ENCODE assay signal across 25 mouse cellular contexts in genomic region chr2:11735853-11736252, GRCm38 (mm10).
"Had no signal": no experiment of that assay in that cellular context is flagged by ENCODE, and none has a peak within 500 bp of the region (broad histone marks: within the 10 kb centered on the region; RNA-seq: fewer than 3 reads in every experiment).

No protein-coding gene starts in this region.

- H3K4me1 ChIP-seq: limb, embryonic 12.5 days; limb, embryonic 15.5 days; liver, embryonic 12.5 days; liver, embryonic 15.5 days; midbrain, embryonic 12.5 days; midbrain, embryonic 15.5 days; neural tube, embryonic 12.5 days; neural tube, embryonic 15.5 days; stomach, embryonic 15.5 days had no signal

- DNase-seq: kidney, adult 11 months; kidney, adult 9 months; kidney, postnatal 14 days; layer of hippocampus, postnatal 36 days; left cerebral cortex, postnatal 4 days; lung, adult 2 months; lung, postnatal 14 days; right cerebral cortex, adult 18-20 months; right cerebral cortex, postnatal 14 days; right cerebral cortex, postnatal 4 days; spleen, adult 18-20 months; thymus, adult 2 months; thymus, postnatal 14 days; thymus, postnatal 4 days had no signal

- ATAC-seq: liver, embryonic 12.5 days; midbrain, embryonic 15.5 days had no signal

- H3K27me3 ChIP-seq: limb, embryonic 12.5 days; limb, embryonic 15.5 days; liver, embryonic 12.5 days; liver, embryonic 15.5 days; midbrain, embryonic 12.5 days; midbrain, embryonic 15.5 days; neural tube, embryonic 12.5 days; neural tube, embryonic 15.5 days; stomach, embryonic 15.5 days had no signal

- H3K4me3 ChIP-seq: left cerebral cortex, adult 2 months; limb, embryonic 12.5 days; limb, embryonic 15.5 days; liver, embryonic 12.5 days; liver, embryonic 15.5 days; midbrain, embryonic 12.5 days; midbrain, embryonic 15.5 days; neural tube, embryonic 12.5 days; neural tube, embryonic 15.5 days; stomach, embryonic 15.5 days had no signal

- H3K27ac ChIP-seq: left cerebral cortex, adult 2 months; limb, embryonic 12.5 days; limb, embryonic 15.5 days; liver, embryonic 12.5 days; liver, embryonic 15.5 days; macrophage; midbrain, embryonic 12.5 days; midbrain, embryonic 15.5 days; neural tube, embryonic 12.5 days; neural tube, embryonic 15.5 days; stomach, embryonic 15.5 days had no signal
